Mouse (Mus musculus): ENCODE results near the gene Prss46. TPM values are rescaled to one million over a fixed set of nuclear protein-coding genes. Genes with fewer than 3 reads are reported as not detected.

Gene Prss46
- polyA plus RNA-seq, 1 experiment from 2014 or later: not detected

DNA sequence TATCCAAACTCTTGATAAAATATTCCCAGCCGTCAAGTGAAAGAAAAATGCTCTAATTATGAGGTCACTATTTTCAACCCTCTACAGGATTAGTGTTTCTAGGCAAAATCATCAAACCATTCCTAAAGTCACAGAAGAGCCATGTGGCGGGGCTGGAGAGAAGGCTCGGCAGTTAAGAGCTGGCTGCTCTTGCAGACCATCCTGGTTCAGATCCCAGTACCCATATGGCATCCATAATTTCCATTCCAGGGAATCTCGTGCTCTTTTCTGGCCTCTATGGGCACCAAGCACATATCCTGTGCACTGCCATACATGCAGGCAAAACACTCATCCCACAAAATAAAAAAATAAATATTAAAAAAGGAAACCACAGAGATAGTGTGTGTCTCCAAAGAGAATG lies 18.9 kb upstream of the Prss46 start:
- ATAC-seq: no peak
- H3K4me2 ChIP-seq (ENCODE audit: low read length): no peak overlapping the region
- no peak overlapping the region for H3K27ac ChIP-seq (ENCODE audit: low read length)
- no peaks in the 10 kb centered on the region for H3K4me1 ChIP-seq (ENCODE audit: control insufficient read depth, insufficient read depth, low read length)
- no peaks in the 10 kb centered on the region for H3K27me3 ChIP-seq (ENCODE audit: control insufficient read depth, insufficient read depth, low read depth, low read length)
- no peaks in the 10 kb centered on the region for H3K9me3 ChIP-seq (replicated peaks; ENCODE audit: control insufficient read depth, low read length, poor library complexity, severe bottlenecking)
- 84% methylated on average over 4 of the region's 4 CpGs for WGBS
- no peak overlapping the region for H3K9ac ChIP-seq (ENCODE audit: low read depth, low read length)
- no peaks in the 10 kb centered on the region for H3K36me3 ChIP-seq (ENCODE audit: control insufficient read depth, insufficient read depth, low read length)
- no peak overlapping the region for H3K4me3 ChIP-seq (ENCODE audit: low read depth, low read length)

DNA sequence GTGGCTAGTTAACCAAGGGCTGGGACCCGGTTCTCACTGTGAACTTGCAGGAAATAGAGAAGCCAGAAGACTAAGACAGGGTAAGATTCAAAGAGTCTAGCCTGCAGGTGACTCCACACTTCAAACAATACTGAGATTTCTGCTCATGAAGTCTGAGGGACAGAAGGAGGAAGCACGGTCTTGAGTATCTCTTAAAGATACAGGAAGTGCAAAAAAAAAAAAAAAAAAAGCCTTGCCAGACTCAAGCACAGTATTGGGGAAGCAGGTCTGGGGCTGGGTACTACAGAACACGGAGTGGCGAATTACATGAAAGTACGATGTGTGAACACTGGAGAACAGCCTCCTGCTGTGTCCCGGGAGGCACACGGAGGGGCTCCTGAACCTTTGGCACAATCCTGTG lies 18.5 kb upstream of the Prss46 start:
- Histone ChIP-seq H3K27ac (ENCODE audit: low read length) (no peak overlapping the region), H3K4me1 (ENCODE audit: control insufficient read depth, insufficient read depth, low read length) (no peaks in the 10 kb centered on the region), H3K9ac (ENCODE audit: low read depth, low read length) (no peak overlapping the region), H3K9me3 (replicated peaks; ENCODE audit: control insufficient read depth, low read length, poor library complexity, severe bottlenecking) (no peaks in the 10 kb centered on the region), H3K27me3 (ENCODE audit: control insufficient read depth, insufficient read depth, low read depth, low read length) (no peaks in the 10 kb centered on the region), H3K4me3 (ENCODE audit: low read depth, low read length) (no peak overlapping the region), H3K4me2 (ENCODE audit: low read length) (no peak overlapping the region), H3K36me3 (ENCODE audit: control insufficient read depth, insufficient read depth, low read length) (no peaks in the 10 kb centered on the region)
- 62% methylated on average over 7 of the region's 7 CpGs for WGBS
- no peak for ATAC-seq

DNA sequence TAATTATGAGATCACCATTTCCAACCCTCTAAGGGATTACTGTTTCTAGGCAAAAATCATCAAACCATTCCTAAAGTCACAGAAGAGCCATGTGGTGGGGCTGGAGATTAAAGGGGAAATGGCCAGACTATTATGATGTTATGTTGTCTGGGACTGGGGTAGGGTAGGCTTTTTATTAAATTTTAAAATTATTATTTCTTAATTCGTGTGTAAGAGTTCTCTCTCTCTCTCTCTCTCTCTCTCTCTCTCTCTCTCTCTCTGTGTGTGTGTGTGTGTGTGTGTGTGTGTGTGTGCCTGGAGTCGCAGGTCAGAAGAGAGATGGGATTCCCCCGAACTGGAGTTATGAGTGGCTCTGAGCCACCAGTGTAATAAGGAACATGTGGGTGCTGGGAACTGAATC lies 17.9 kb upstream of the Prss46 start, which contains the start of gene Prss43:
Prss43 (plus strand) TSS at position 301 of the 400 bp plus-strand sequence.
- 77% methylated on average over 3 of the region's 3 CpGs for WGBS
- ATAC-seq: no peak
- H3K27me3 ChIP-seq (ENCODE audit: control insufficient read depth, insufficient read depth, low read depth, low read length): no peaks in the 10 kb centered on the region
- H3K4me3 ChIP-seq (ENCODE audit: low read depth, low read length): no peak within 1 kb of the TSS
- H3K4me2 ChIP-seq (ENCODE audit: low read length): no peak within 1 kb of the TSS
- no peaks in the 10 kb centered on the region for H3K9me3 ChIP-seq (replicated peaks; ENCODE audit: control insufficient read depth, low read length, poor library complexity, severe bottlenecking)
- H3K4me1 ChIP-seq (ENCODE audit: control insufficient read depth, insufficient read depth, low read length): no peaks in the 10 kb centered on the region
- H3K9ac ChIP-seq (ENCODE audit: low read depth, low read length): no peak within 1 kb of the TSS
- no peak within 1 kb of the TSS for H3K27ac ChIP-seq (ENCODE audit: low read length)
- H3K36me3 ChIP-seq (ENCODE audit: control insufficient read depth, insufficient read depth, low read length): no peaks in the 10 kb centered on the region

DNA sequence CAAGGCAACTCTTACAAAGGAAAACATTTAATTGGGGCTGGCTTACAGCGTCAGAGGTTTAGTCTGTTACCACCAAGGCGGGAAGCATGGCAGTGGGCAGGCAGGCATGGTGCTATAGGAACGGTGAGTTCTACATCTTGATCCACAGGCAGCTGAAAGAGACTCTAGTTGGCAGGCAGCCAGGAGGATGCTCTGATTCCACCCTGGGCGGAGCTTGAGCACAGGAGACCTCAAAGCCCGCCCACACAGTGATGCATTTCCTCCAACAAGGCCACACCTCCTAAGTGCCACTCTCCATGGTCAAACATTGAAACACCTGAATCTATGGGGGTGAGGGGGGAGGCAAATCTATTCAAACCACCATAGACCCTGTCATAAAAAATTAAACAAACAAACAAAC lies 11.3 kb upstream of the Prss46 start:
- no peaks in the 10 kb centered on the region for H3K36me3 ChIP-seq (ENCODE audit: control insufficient read depth, insufficient read depth, low read length)
- H3K4me1 ChIP-seq (ENCODE audit: control insufficient read depth, insufficient read depth, low read length): no peaks in the 10 kb centered on the region
- ATAC-seq: no peak
- H3K4me3 ChIP-seq (ENCODE audit: low read depth, low read length): no peak overlapping the region
- no peak overlapping the region for H3K27ac ChIP-seq (ENCODE audit: low read length)
- H3K27me3 ChIP-seq (ENCODE audit: control insufficient read depth, insufficient read depth, low read depth, low read length): no peaks in the 10 kb centered on the region
- WGBS: 72% methylated on average over 5 of the region's 5 CpGs
- H3K4me2 ChIP-seq (ENCODE audit: low read length): no peak overlapping the region
- no peaks in the 10 kb centered on the region for H3K9me3 ChIP-seq (replicated peaks; ENCODE audit: control insufficient read depth, low read length, poor library complexity, severe bottlenecking)
- H3K9ac ChIP-seq (ENCODE audit: low read depth, low read length): no peak overlapping the region

DNA sequence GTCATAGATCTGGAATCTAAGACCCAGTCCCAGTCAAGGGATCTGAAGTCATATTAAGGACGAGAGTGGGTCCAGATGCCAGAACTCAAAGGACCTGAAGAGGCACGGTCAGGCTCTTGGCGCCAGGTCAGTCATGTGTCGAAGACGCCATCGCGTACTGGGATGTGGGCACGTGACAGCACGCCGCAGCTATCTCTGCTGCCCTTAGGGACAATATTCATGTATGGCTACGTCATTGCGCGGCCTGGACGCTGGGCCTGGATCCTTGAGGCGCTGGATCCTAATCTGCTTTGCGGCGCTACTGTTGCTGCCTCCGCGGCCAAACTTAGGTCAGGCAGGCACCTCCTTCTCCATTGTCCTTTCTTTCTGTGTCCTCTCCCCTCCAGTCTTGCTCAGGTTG lies 9.9 kb upstream of the Prss46 start, which contains the start of gene Prss45:
Prss45 (plus strand) TSS at position 178 of the 400 bp plus-strand sequence.
- Histone ChIP-seq H3K4me3 (ENCODE audit: low read depth, low read length) (no peak within 1 kb of the TSS), H3K9ac (ENCODE audit: low read depth, low read length) (no peak within 1 kb of the TSS), H3K4me1 (ENCODE audit: control insufficient read depth, insufficient read depth, low read length) (no peaks in the 10 kb centered on the region), H3K9me3 (replicated peaks; ENCODE audit: control insufficient read depth, low read length, poor library complexity, severe bottlenecking) (no peaks in the 10 kb centered on the region), H3K27ac (ENCODE audit: low read length) (no peak within 1 kb of the TSS), H3K4me2 (ENCODE audit: low read length) (no peak within 1 kb of the TSS), H3K36me3 (ENCODE audit: control insufficient read depth, insufficient read depth, low read length) (no peaks in the 10 kb centered on the region), H3K27me3 (ENCODE audit: control insufficient read depth, insufficient read depth, low read depth, low read length) (no peaks in the 10 kb centered on the region)
- no peak for ATAC-seq
- 76% methylated on average over 19 of the region's 19 CpGs for WGBS

DNA sequence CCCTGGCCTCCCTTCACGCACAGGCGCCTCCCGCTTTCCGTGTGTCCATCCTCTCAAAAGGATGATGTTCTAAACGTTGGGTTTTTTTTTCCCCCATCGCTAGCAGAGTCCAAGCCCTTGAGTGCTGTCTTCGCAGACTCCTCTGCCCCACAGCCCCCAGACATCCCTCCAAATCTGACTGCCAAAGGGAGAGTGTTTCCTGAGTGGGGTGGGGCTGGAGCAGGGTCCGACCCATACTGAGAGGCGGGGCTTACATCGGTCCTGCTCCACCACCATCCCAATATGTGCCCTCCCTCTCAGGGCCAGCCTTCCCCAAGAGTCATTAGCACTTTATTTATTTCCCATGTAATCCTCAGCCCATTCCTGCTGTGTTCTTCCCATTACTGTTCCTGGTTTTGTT lies 9.3 kb upstream of the Prss46 start:
- no peak overlapping the region for H3K27ac ChIP-seq (ENCODE audit: low read length)
- no peaks in the 10 kb centered on the region for H3K27me3 ChIP-seq (ENCODE audit: control insufficient read depth, insufficient read depth, low read depth, low read length)
- H3K36me3 ChIP-seq (ENCODE audit: control insufficient read depth, insufficient read depth, low read length): no peaks in the 10 kb centered on the region
- no peak overlapping the region for H3K4me3 ChIP-seq (ENCODE audit: low read depth, low read length)
- H3K4me1 ChIP-seq (ENCODE audit: control insufficient read depth, insufficient read depth, low read length): no peaks in the 10 kb centered on the region
- no peak overlapping the region for H3K9ac ChIP-seq (ENCODE audit: low read depth, low read length)
- no peak overlapping the region for H3K4me2 ChIP-seq (ENCODE audit: low read length)
- H3K9me3 ChIP-seq (replicated peaks; ENCODE audit: control insufficient read depth, low read length, poor library complexity, severe bottlenecking): no peaks in the 10 kb centered on the region
- 36% methylated on average over 10 of the region's 10 CpGs for WGBS
- no peak for ATAC-seq

DNA sequence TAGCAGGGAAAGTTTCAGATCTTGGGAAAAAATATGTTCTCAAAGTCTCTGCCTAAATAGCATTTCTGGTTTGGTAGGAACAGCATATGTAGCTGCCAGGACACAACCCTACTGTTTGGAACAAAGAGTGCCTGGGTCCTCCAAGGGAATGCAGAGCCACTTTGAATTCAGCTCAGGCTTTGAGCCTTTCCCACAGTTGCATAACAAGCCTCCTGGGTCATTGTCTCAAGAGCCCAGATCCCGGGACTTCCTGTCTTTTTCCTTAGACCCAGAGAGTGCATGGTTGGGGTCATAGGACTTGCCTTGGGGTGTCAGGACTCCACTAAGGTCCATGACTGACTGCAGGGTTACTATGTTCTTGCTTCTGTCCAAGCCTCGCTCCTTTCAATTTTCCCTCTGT lies 8.2 kb upstream of the Prss46 start:
- 63% methylated on average over 2 of the region's 2 CpGs for WGBS

DNA sequence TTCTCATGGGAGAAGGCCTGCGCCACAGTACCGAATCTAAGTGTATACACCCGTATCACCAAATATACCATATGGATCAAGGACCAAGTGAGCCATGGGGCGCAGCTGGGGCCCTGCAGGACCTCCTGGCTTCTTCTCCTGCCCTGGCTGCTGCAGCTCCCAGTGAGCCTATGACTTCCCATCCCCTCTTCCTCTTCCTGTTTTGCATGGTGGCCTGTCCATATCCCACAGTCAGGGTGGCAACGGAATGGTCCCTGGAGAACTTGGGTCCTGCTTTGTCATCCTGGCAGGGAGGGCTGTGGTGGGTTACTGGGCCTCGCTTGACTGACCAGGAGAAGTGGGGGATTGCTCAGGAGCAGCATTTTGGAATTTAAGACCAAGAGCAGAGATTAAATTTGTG lies 3.4 kb upstream of the Prss46 start:
- no peaks in the 10 kb centered on the region for H3K9me3 ChIP-seq (replicated peaks; ENCODE audit: control insufficient read depth, low read length, poor library complexity, severe bottlenecking)
- WGBS: 83% methylated on average over 6 of the region's 6 CpGs
- no peak for ATAC-seq

More for the DNA sequence above, 8.2 kb upstream of the Prss46 start:
- ATAC-seq: no peak; the same call in 1 of the 2 replicates
- Histone ChIP-seq H3K4me3 (ENCODE audit: low read depth, low read length) (no peak overlapping the region), H3K27me3 (ENCODE audit: control insufficient read depth, insufficient read depth, low read depth, low read length) (no peaks in the 10 kb centered on the region), H3K36me3 (ENCODE audit: control insufficient read depth, insufficient read depth, low read length) (no peaks in the 10 kb centered on the region), H3K4me2 (ENCODE audit: low read length) (no peak overlapping the region), H3K9me3 (replicated peaks; ENCODE audit: control insufficient read depth, low read length, poor library complexity, severe bottlenecking) (no peaks in the 10 kb centered on the region), H3K27ac (ENCODE audit: low read length) (no peak overlapping the region), H3K9ac (ENCODE audit: low read depth, low read length) (no peak overlapping the region), H3K4me1 (ENCODE audit: control insufficient read depth, insufficient read depth, low read length) (no peaks in the 10 kb centered on the region)

DNA sequence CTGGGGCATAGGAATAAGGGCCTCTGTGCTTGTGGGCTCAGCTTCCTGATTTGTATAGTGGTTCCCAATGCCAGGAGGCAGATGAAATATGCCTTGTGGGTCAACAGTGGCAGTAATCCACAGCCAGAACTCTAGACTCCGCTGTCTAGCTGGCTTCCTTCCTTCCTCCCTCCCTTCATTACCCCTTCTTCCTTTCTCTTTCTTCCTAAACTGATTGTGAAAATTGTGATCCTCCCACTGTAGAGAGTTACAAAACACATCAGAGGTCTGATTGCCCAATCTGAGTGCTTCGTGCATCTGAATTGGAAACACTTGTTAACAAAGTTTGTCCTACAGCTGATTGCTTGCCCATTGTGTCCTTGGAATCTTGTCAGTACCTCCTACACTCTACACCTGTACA lies 2.9 kb upstream of the Prss46 start:
- H3K4me3 ChIP-seq (ENCODE audit: low read depth, low read length): no peak overlapping the region
- H3K27ac ChIP-seq (ENCODE audit: low read length): no peak overlapping the region
- no peak overlapping the region for H3K9ac ChIP-seq (ENCODE audit: low read depth, low read length)
- no peak overlapping the region for H3K4me2 ChIP-seq (ENCODE audit: low read length)
- WGBS: 92% methylated on average over 2 of the region's 2 CpGs
- no peaks in the 10 kb centered on the region for H3K9me3 ChIP-seq (replicated peaks; ENCODE audit: control insufficient read depth, low read length, poor library complexity, severe bottlenecking)
- H3K36me3 ChIP-seq (ENCODE audit: control insufficient read depth, insufficient read depth, low read length): no peaks in the 10 kb centered on the region
- no peaks in the 10 kb centered on the region for H3K27me3 ChIP-seq (ENCODE audit: control insufficient read depth, insufficient read depth, low read depth, low read length)
- H3K4me1 ChIP-seq (ENCODE audit: control insufficient read depth, insufficient read depth, low read length): no peaks in the 10 kb centered on the region
- ATAC-seq: no peak

More for the DNA sequence above, 3.4 kb upstream of the Prss46 start:
- H3K4me2 ChIP-seq (ENCODE audit: low read length): no peak overlapping the region
- no peak overlapping the region for H3K4me3 ChIP-seq (ENCODE audit: low read depth, low read length)
- no peaks in the 10 kb centered on the region for H3K4me1 ChIP-seq (ENCODE audit: control insufficient read depth, insufficient read depth, low read length)
- H3K36me3 ChIP-seq (ENCODE audit: control insufficient read depth, insufficient read depth, low read length): no peaks in the 10 kb centered on the region
- H3K9ac ChIP-seq (ENCODE audit: low read depth, low read length): no peak overlapping the region
- no peak overlapping the region for H3K27ac ChIP-seq (ENCODE audit: low read length)
- H3K27me3 ChIP-seq (ENCODE audit: control insufficient read depth, insufficient read depth, low read depth, low read length): no peaks in the 10 kb centered on the region

All from midbrain, embryonic 16.5 days (tissue).